Mouse (Mus musculus) lung, embryonic 16.5 days (tissue): ENCODE measurements around the gene Hist1h4a. TPM values are rescaled to one million over a fixed set of nuclear protein-coding genes. Genes with fewer than 3 reads are reported as not detected.
A peak's percentile ranks its signal among the peaks of the same experiment; 100 is the strongest.
"Not testable (repeated sequence)": the region's sequence is repeated elsewhere in the genome, so short reads cannot be mapped to it uniquely, and the experiment has no call there.

Experiments used
- ATAC-seq: fragments of 200-750 bp; cut with Nextera tagmentation; 2 replicates; pipeline ENCODE4 v1.8.0; 2017; ENCODE audit warnings: low read depth, mild to moderate bottlenecking, moderate library complexity
- H3K27ac ChIP-seq: fragments of 300-500 bp; sonication (generic); 2 replicates; pipeline ENCODE4 v1.5.1; 2014; ENCODE audit warnings: mild to moderate bottlenecking, control low read depth, low read length
- H3K27me3 ChIP-seq: fragments of 300-500 bp; sonication (generic); 2 replicates; pipeline ENCODE4 v1.6.1; 2014; ENCODE audit warnings: low read depth, low read length, mixed read lengths; ENCODE audit not compliant: control insufficient read depth, insufficient read depth
- H3K36me3 ChIP-seq: fragments of 300-500 bp; sonication (generic); 2 replicates; pipeline ENCODE4 v1.6.1; 2014; ENCODE audit warnings: low read length; ENCODE audit not compliant: control insufficient read depth, insufficient read depth
- H3K4me1 ChIP-seq: fragments of 300-500 bp; sonication (generic); replicated peaks from 2 replicates; pipeline ENCODE4 v1.6.1; 2014; ENCODE audit warnings: low read length, mixed read lengths; ENCODE audit not compliant: control insufficient read depth, insufficient read depth
- H3K4me2 ChIP-seq: fragments of 300-500 bp; sonication (generic); 2 replicates; pipeline ENCODE4 v1.6.1; 2014; ENCODE audit warnings: low read depth, low read length, control low read depth
- H3K4me3 ChIP-seq: fragments of 300-500 bp; sonication (generic); 2 replicates; pipeline ENCODE4 v1.5.1; 2014; ENCODE audit warnings: mild to moderate bottlenecking, low read length, control low read depth
- H3K9ac ChIP-seq: fragments of 300-500 bp; sonication (generic); 2 replicates; pipeline ENCODE4 v1.6.1; 2014; ENCODE audit warnings: low read length, control low read depth
- H3K9me3 ChIP-seq: fragments of 300-500 bp; sonication (generic); 2 replicates; pipeline ENCODE4 v1.6.1; 2016; ENCODE audit warnings: low read length; ENCODE audit not compliant: control insufficient read depth
- WGBS: fragments of 180-500 bp; shearing (Covaris S2); extraction: QIAGEN DNeasy Blood & Tissue Kit; methylation state at CpG from one replicate; pipeline ENCODE4 v1.1.7; 2014; 5-methylcytosine and 5-hydroxymethylcytosine counted together
- polyA plus RNA-seq: library from polyadenylated mRNA; unstranded; fragments of >200 nt; fragmentation: Nextera tagmentation; extraction: Ambion mirVana; gene quantifications from 2 replicates; pipeline ENCODE4 v1.2.1, GENCODE M21; 2015

The Hist1h4a gene
- polyA plus RNA-seq, 1 experiment from 2014 or later: 1.2 TPM

GRCm38 (mm10) chr13:23751478-23751956 lies 9.5 kb downstream of the Hist1h4a start:
- H3K27me3 ChIP-seq: no peaks in the 10 kb centered on the region
- H3K9ac ChIP-seq: peak overlapping the region; percentile 67
- H3K4me2 ChIP-seq: peak overlapping the region; percentile 65
- H3K9me3 ChIP-seq: no peaks in the 10 kb centered on the region
- H3K36me3 ChIP-seq: no peaks in the 10 kb centered on the region
- H3K4me1 ChIP-seq: peaks cover 14% of the 10 kb centered on the region
- ATAC-seq: peak; percentile 11; the same call in 1 of the 2 replicates
- H3K27ac ChIP-seq: peak overlapping the region; percentile 98
- WGBS: under 1% methylated on average over 11 of the region's 11 CpGs
- peak overlapping the region; percentile 49 for H3K4me3 ChIP-seq

- H3K9ac ChIP-seq: peak within 1 kb of the TSS; percentile 67
- H3K4me1 ChIP-seq: peaks cover 14% of the 10 kb centered on the region
- not testable (repeated sequence) for H3K36me3 ChIP-seq, H3K27me3 ChIP-seq, H3K9me3 ChIP-seq
- peak within 1 kb of the TSS; percentile 98 for H3K27ac ChIP-seq
- under 1% methylated on average over 26 of the region's 47 CpGs for WGBS
- peak within 1 kb of the TSS; percentile 65 for H3K4me2 ChIP-seq
- H3K4me3 ChIP-seq: peak within 1 kb of the TSS; percentile 49
- ATAC-seq: peak; percentile 47
Observed at GRCm38 (mm10) chr13:23750839-23751477, 10.1 kb downstream of the Hist1h4a start, which contains the start of gene Hist1h2ab. Hist1h2ab (plus strand) TSS chr13:23751126.

- 0 out of 2 replicates have a peak overlapping the region, but pooled peaks have one; percentile 1 for H3K27ac ChIP-seq
- H3K27me3 ChIP-seq: no peaks in the 10 kb centered on the region
- H3K36me3 ChIP-seq: no peaks in the 10 kb centered on the region
- no peak overlapping the region for H3K9ac ChIP-seq
- H3K9me3 ChIP-seq: no peaks in the 10 kb centered on the region
- no peak overlapping the region for H3K4me3 ChIP-seq
- WGBS: 86% methylated on average over 5 of the region's 5 CpGs
- peaks cover 14% of the 10 kb centered on the region for H3K4me1 ChIP-seq
- no peak overlapping the region for H3K4me2 ChIP-seq
- no peak for ATAC-seq
Observed at GRCm38 (mm10) chr13:23749563-23750121, 11.4 kb downstream of the Hist1h4a start.

- Histone ChIP-seq H3K4me3 (no peak overlapping the region; the same call in 1 of the 2 replicates), H3K9me3 (no peaks in the 10 kb centered on the region), H3K9ac (peak overlapping the region; percentile 55), H3K4me1 (peaks cover 14% of the 10 kb centered on the region), H3K4me2 (peak overlapping the region; percentile 52), H3K36me3 (no peaks in the 10 kb centered on the region), H3K27me3 (no peaks in the 10 kb centered on the region), H3K27ac (peak overlapping the region; percentile 99)
- ATAC-seq: no peak
- WGBS: 3% methylated on average over 4 of the region's 4 CpGs
Observed at GRCm38 (mm10) chr13:23747892-23748288, 13.1 kb downstream of the Hist1h4a start.

- Histone ChIP-seq H3K36me3 (no peaks in the 10 kb centered on the region), H3K9ac (peak overlapping the region; percentile 67), H3K4me3 (peak overlapping the region; percentile 52), H3K4me2 (peak overlapping the region; percentile 52), H3K27me3 (no peaks in the 10 kb centered on the region), H3K27ac (peak overlapping the region; percentile 99), H3K9me3 (no peaks in the 10 kb centered on the region), H3K4me1 (peaks cover 13% of the 10 kb centered on the region)
- 3% methylated on average over 10 of the region's 13 CpGs for WGBS
- ATAC-seq: peak; percentile 4; the same call in 1 of the 2 replicates
Observed at GRCm38 (mm10) chr13:23747081-23747891, 13.7 kb downstream of the Hist1h4a start.

GRCm38 (mm10) chr13:23746201-23747080 lies 14.6 kb downstream of the Hist1h4a start, which contains the start of gene Hist1h2bb:
Hist1h2bb (plus strand) TSS chr13:23746734.
- H3K36me3 ChIP-seq, H3K9me3 ChIP-seq, H3K27me3 ChIP-seq: not testable (repeated sequence)
- Histone ChIP-seq H3K4me1 (peaks cover 15% of the 10 kb centered on the region), H3K4me2 (peak within 1 kb of the TSS; percentile 63), H3K9ac (peak within 1 kb of the TSS; percentile 75), H3K27ac (peak within 1 kb of the TSS; percentile 99), H3K4me3 (peak within 1 kb of the TSS; percentile 52)
- under 1% methylated on average over 38 of the region's 58 CpGs for WGBS
- ATAC-seq: peak; percentile 92

GRCm38 (mm10) chr13:23745381-23746161 lies 15.5 kb downstream of the Hist1h4a start, which contains the start of gene Hist1h3c:
Hist1h3c (minus strand) TSS chr13:23745602.
- peaks cover 15% of the 10 kb centered on the region for H3K4me1 ChIP-seq
- H3K36me3 ChIP-seq: no peaks in the 10 kb centered on the region
- peak within 1 kb of the TSS; percentile 99 for H3K27ac ChIP-seq
- no peaks in the 10 kb centered on the region for H3K9me3 ChIP-seq
- H3K4me2 ChIP-seq: peak within 1 kb of the TSS; percentile 63
- no peaks in the 10 kb centered on the region for H3K27me3 ChIP-seq
- H3K4me3 ChIP-seq: peak within 1 kb of the TSS; percentile 52
- H3K9ac ChIP-seq: peak within 1 kb of the TSS; percentile 75
- under 1% methylated on average over 23 of the region's 28 CpGs for WGBS
- peak; percentile 69 for ATAC-seq
